Mouse (Mus musculus) adrenal gland, postnatal 14 days (tissue): ENCODE data around the gene S100a7a. TPM values are rescaled to one million over a fixed set of nuclear protein-coding genes. Genes with fewer than 3 reads are reported as not detected.

ENCODE experiments used
- total RNA-seq: library from RNA; stranded (reverse); gene quantifications from 2 replicates; pipeline ENCODE4 v1.2.3, GENCODE M21; 2021

Gene S100a7a
- total RNA-seq, 1 experiment from 2014 or later: not detected

Other genes starting within 250 kb of the S100a7a start
- gene Ints3, start 220.4 kb upstream of the S100a7a start, total RNA-seq: 59.5 and 62.4 TPM in 2 replicates
- 120 and 132 TPM in 2 replicates for gene Npr1, start 188.2 kb upstream of the S100a7a start, total RNA-seq
- 54.7 and 66.2 TPM in 2 replicates for gene Ilf2, start 177.9 kb upstream of the S100a7a start, total RNA-seq
- 46.1 and 49.2 TPM in 2 replicates for gene Snapin, start 163.0 kb upstream of the S100a7a start, total RNA-seq
- gene Chtop, start 144.5 kb upstream of the S100a7a start, total RNA-seq: 108 and 112 TPM in 2 replicates
- 294 and 337 TPM in 2 replicates for gene S100a1, start 139.6 kb upstream of the S100a7a start, total RNA-seq
- gene S100a13, start 139.6 kb upstream of the S100a7a start, total RNA-seq: 75.0 and 84.7 TPM in 2 replicates
- gene S100a14, start 127.2 kb upstream of the S100a7a start, total RNA-seq: 0.56 and 0.85 TPM in 2 replicates
- 63.6 and 71.4 TPM in 2 replicates for gene S100a16, start 116.8 kb upstream of the S100a7a start, total RNA-seq
- gene S100a3, start 93.4 kb upstream of the S100a7a start, total RNA-seq: not detected in 2 replicates
- gene S100a2, start 63.8 kb upstream of the S100a7a start, total RNA-seq: not detected in 2 replicates
- not detected in 2 replicates for gene Gm42674, start 52.1 kb upstream of the S100a7a start, total RNA-seq
- 9.6 and 18.7 TPM in 2 replicates for gene S100a4, start 50.2 kb upstream of the S100a7a start, total RNA-seq
- not detected in 2 replicates for gene S100a5, start 45.5 kb upstream of the S100a7a start, total RNA-seq
- gene S100a6, start 41.1 kb upstream of the S100a7a start, total RNA-seq: 54.3 and 59.5 TPM in 2 replicates
- gene S100a8, start 15.0 kb downstream of the S100a7a start, total RNA-seq: 11.8 and 25.3 TPM in 2 replicates
- gene S100a9, start 41.7 kb downstream of the S100a7a start, total RNA-seq: 12.2 and 30.5 TPM in 2 replicates
- not detected in 2 replicates for gene Pglyrp4, start 72.9 kb downstream of the S100a7a start, total RNA-seq
- gene Gm5849, start 123.9 kb downstream of the S100a7a start, total RNA-seq: not detected in 2 replicates